Mouse (Mus musculus): ENCODE results near the gene Hist1h1e. TPM values are rescaled to one million over a fixed set of nuclear protein-coding genes. Genes with fewer than 3 reads are reported as not detected.
A peak's percentile ranks its signal among the peaks of the same experiment; 100 is the strongest.
"Not testable (repeated sequence)": the region's sequence is repeated elsewhere in the genome, so short reads cannot be mapped to it uniquely, and the experiment has no call there.

Gene Hist1h1e
- polyA plus RNA-seq, 1 experiment from 2014 or later, result 9.6 TPM

DNA sequence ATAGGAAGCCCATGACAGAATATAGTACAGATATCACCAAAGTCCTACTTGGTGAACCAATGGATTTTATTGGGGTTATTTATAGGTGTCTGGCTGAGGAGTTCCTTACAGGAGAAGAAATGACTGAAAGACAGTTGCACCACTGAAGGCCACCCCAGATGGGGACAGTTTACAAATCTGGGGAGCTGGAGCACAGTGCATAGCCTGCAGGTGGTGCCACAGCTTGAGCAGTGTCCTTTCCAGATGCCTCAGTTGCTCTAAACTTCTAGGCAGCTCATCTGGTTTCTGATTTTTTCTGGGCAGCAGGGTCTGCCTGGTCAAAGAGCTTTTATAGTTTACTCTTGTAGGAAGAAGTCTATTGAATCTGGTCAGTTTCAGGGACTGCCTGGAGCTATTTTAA, 12.5 kb downstream of the Hist1h1e start:
- Histone ChIP-seq H3K27ac (no peak overlapping the region), H3K4me2 (no peak overlapping the region), H3K36me3 (no peaks in the 10 kb centered on the region), H3K9me3 (replicated peaks) (no peaks in the 10 kb centered on the region), H3K27me3 (no peaks in the 10 kb centered on the region), H3K4me1 (replicated peaks) (no peaks in the 10 kb centered on the region), H3K9ac (no peak overlapping the region), H3K4me3 (no peak overlapping the region)
- no peak for ATAC-seq (replicated peaks; ENCODE audit: insufficient number of reproducible peaks, insufficient read depth, low FRiP score, low read depth)

DNA sequence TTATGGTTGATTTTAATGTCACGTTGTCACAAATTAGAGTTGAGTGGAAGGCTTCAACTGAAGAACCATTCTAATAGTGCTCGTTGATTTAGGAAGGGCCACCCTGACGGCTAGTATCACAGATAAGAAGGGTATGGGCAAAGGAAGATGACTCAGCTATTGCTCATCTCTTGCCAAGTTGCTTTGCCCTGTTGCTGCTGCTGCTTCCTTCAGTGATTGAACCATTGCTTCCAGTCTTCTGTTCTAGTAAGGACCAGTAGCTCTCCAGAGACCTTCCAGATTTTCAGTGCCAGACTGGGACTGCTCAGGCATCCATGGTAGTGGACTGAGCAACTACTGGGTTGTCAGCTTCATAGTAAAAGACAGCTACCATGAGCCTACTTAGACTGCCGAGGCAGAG, 13.1 kb downstream of the Hist1h1e start:
- no peak for ATAC-seq (replicated peaks; ENCODE audit: insufficient number of reproducible peaks, insufficient read depth, low FRiP score, low read depth)
- no peak overlapping the region for H3K4me2 ChIP-seq
- no peaks in the 10 kb centered on the region for H3K27me3 ChIP-seq
- H3K36me3 ChIP-seq, result no peaks in the 10 kb centered on the region
- H3K27ac ChIP-seq, result no peak overlapping the region
- 62% methylated on average over 4 of the region's 4 CpGs for WGBS
- H3K9me3 ChIP-seq (replicated peaks), result no peaks in the 10 kb centered on the region
- no peak overlapping the region for H3K4me3 ChIP-seq
- no peaks in the 10 kb centered on the region for H3K4me1 ChIP-seq (replicated peaks)
- no peak overlapping the region for H3K9ac ChIP-seq

DNA sequence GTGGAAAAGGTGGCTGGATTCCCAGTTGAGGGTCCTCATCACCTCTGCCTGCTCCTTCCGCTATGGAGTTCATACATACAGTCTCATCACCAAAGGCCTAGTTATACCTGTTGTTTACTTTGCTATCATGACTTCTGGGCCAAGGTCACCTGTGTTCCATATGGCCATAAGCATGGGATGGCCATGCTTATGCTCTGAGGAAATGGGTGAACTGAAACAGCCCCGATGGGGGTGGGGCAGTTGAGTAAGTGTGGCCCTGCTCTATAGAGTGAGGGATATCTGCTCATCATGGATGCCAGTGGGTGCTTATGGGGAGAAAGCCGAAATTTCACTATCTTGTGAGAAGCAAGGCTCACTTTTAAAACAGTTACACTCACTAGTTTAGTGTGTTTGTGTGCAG, 17.3 kb downstream of the Hist1h1e start:
- H3K27ac ChIP-seq, result no peak overlapping the region
- H3K4me3 ChIP-seq, result no peak overlapping the region
- no peaks in the 10 kb centered on the region for H3K27me3 ChIP-seq
- H3K9me3 ChIP-seq (replicated peaks), result no peaks in the 10 kb centered on the region
- no peak overlapping the region for H3K9ac ChIP-seq
- WGBS, result 84% methylated on average over 3 of the region's 3 CpGs
- ATAC-seq (replicated peaks; ENCODE audit: insufficient number of reproducible peaks, insufficient read depth, low FRiP score, low read depth), result no peak
- 0 out of 2 replicates have a peak, but pooled peaks cover 2% of the 10 kb centered on the region for H3K4me1 ChIP-seq (replicated peaks)
- no peak overlapping the region for H3K4me2 ChIP-seq
- no peaks in the 10 kb centered on the region for H3K36me3 ChIP-seq

DNA sequence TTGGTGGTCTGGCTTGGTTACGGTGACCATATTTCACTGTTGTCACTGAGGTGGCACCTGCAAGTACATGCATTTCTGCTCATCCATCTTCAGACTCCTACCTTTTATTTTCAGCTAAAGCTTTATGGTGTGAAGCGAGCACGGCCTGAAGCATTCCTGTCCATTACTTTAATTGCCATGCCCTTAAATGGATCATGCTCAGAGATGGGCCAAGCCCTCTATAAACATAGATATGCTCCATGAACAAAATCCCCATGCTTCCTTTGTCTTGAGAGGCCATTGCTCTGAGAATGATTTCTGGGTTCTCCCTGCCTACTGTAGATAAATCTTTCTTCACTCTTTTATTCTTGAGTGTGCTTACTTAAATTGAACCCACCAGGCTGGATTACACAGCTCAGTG, 17.9 kb downstream of the Hist1h1e start:
- Histone ChIP-seq H3K4me1 (replicated peaks) (0 out of 2 replicates have a peak, but pooled peaks cover 2% of the 10 kb centered on the region), H3K9me3 (replicated peaks) (no peaks in the 10 kb centered on the region), H3K27ac (no peak overlapping the region), H3K9ac (no peak overlapping the region), H3K4me3 (no peak overlapping the region), H3K4me2 (no peak overlapping the region), H3K36me3 (no peaks in the 10 kb centered on the region), H3K27me3 (no peaks in the 10 kb centered on the region)
- ATAC-seq (replicated peaks; ENCODE audit: insufficient number of reproducible peaks, insufficient read depth, low FRiP score, low read depth), result no peak
- 86% methylated on average over 3 of the region's 3 CpGs for WGBS

GRCm38 (mm10) chr13:23603182-23603699, 19.1 kb downstream of the Hist1h1e start:
- H3K27ac ChIP-seq, result no peak overlapping the region
- no peaks in the 10 kb centered on the region for H3K9me3 ChIP-seq (replicated peaks)
- 49% methylated on average over 7 of the region's 7 CpGs for WGBS
- no peak for ATAC-seq (replicated peaks; ENCODE audit: insufficient number of reproducible peaks, insufficient read depth, low FRiP score, low read depth)
- H3K4me1 ChIP-seq (replicated peaks), result 0 out of 2 replicates have a peak, but pooled peaks cover 2% of the 10 kb centered on the region
- no peak overlapping the region for H3K4me3 ChIP-seq
- H3K27me3 ChIP-seq, result no peaks in the 10 kb centered on the region
- H3K4me2 ChIP-seq, result no peak overlapping the region
- H3K36me3 ChIP-seq, result no peaks in the 10 kb centered on the region
- H3K9ac ChIP-seq, result no peak overlapping the region

- 0 out of 2 replicates have a peak, but pooled peaks cover 3% of the 10 kb centered on the region for H3K4me1 ChIP-seq (replicated peaks)
- no peaks in the 10 kb centered on the region for H3K36me3 ChIP-seq
- H3K9me3 ChIP-seq (replicated peaks), result no peaks in the 10 kb centered on the region
- H3K27me3 ChIP-seq, result no peaks in the 10 kb centered on the region
- no peak overlapping the region for H3K4me2 ChIP-seq
- H3K27ac ChIP-seq, result no peak overlapping the region
- WGBS, result 5% methylated on average over 9 of the region's 9 CpGs
- no peak for ATAC-seq (replicated peaks; ENCODE audit: insufficient number of reproducible peaks, insufficient read depth, low FRiP score, low read depth)
- H3K4me3 ChIP-seq, result no peak overlapping the region
- no peak overlapping the region for H3K9ac ChIP-seq
Observed at GRCm38 (mm10) chr13:23597957-23598356, 24.4 kb downstream of the Hist1h1e start.

- no peaks in the 10 kb centered on the region for H3K36me3 ChIP-seq
- no peak overlapping the region for H3K4me2 ChIP-seq
- ATAC-seq (replicated peaks; ENCODE audit: insufficient number of reproducible peaks, insufficient read depth, low FRiP score, low read depth), result no peak
- no peak overlapping the region for H3K27ac ChIP-seq
- WGBS, result 73% methylated on average over 7 of the region's 7 CpGs
- H3K27me3 ChIP-seq, result no peaks in the 10 kb centered on the region
- no peaks in the 10 kb centered on the region for H3K9me3 ChIP-seq (replicated peaks)
- H3K4me3 ChIP-seq, result no peak overlapping the region
- 0 out of 2 replicates have a peak, but pooled peaks cover 3% of the 10 kb centered on the region for H3K4me1 ChIP-seq (replicated peaks)
- no peak overlapping the region for H3K9ac ChIP-seq
Observed at GRCm38 (mm10) chr13:23595622-23596372, 26.6 kb downstream of the Hist1h1e start.

- 84% methylated on average over 2 of the region's 2 CpGs for WGBS
- H3K27me3 ChIP-seq, result no peaks in the 10 kb centered on the region
- no peaks in the 10 kb centered on the region for H3K9me3 ChIP-seq (replicated peaks)
- no peak overlapping the region for H3K9ac ChIP-seq
- no peak overlapping the region for H3K4me3 ChIP-seq
- 0 out of 2 replicates have a peak, but pooled peaks cover 3% of the 10 kb centered on the region for H3K4me1 ChIP-seq (replicated peaks)
- H3K4me2 ChIP-seq, result no peak overlapping the region
- no peaks in the 10 kb centered on the region for H3K36me3 ChIP-seq
- no peak overlapping the region for H3K27ac ChIP-seq
- no peak for ATAC-seq (replicated peaks; ENCODE audit: insufficient number of reproducible peaks, insufficient read depth, low FRiP score, low read depth)
Observed at GRCm38 (mm10) chr13:23595185-23595584, 27.2 kb downstream of the Hist1h1e start.

DNA sequence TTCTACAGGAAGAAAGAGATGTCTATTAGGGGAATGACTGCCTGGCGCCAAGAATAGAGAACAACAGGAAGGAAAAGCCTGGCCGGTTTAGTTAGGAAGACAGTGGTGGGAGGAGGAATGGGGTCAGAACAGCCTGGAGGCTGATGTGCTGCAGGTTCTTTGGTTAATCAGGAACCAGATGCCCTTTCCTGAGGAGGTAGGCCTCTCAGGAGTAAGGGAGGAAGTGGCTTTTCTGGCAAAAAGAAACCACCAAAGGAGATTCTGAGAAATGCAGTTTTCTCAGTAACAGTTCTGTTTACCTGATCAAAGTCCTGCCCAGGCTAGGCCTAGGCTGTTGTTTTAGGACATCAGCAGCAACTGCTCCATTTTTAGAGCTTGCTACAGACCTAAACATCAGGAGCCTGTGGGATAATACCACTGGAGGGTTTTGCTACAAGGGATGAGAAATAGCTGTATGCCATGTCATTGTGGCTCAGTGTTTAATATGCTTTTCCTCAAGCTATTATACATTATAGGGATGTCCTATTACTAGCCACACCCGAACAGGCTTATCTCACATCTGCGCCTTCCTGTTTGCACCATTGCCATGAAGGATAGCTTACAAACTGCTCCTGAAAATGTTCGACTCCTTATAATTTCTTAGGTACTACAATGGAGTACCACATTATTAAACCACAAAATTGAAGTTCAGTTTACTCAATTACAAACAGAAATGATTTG, 29.1 kb downstream of the Hist1h1e start:
- no peak for ATAC-seq (replicated peaks; ENCODE audit: insufficient number of reproducible peaks, insufficient read depth, low FRiP score, low read depth)
- 56% methylated on average over 5 of the region's 5 CpGs for WGBS
- Histone ChIP-seq H3K4me3 (no peak overlapping the region), H3K9ac (no peak overlapping the region), H3K9me3 (replicated peaks) (no peaks in the 10 kb centered on the region), H3K27ac (0 out of 2 replicates have a peak overlapping the region, but pooled peaks have one; percentile 4), H3K36me3 (no peaks in the 10 kb centered on the region), H3K27me3 (no peaks in the 10 kb centered on the region), H3K4me2 (no peak overlapping the region), H3K4me1 (replicated peaks) (0 out of 2 replicates have a peak, but pooled peaks cover 3% of the 10 kb centered on the region)

GRCm38 (mm10) chr13:23592614-23593013, 29.7 kb downstream of the Hist1h1e start:
- Histone ChIP-seq H3K36me3 (no peaks in the 10 kb centered on the region), H3K4me3 (no peak overlapping the region), H3K4me2 (no peak overlapping the region), H3K27ac (no peak overlapping the region), H3K27me3 (no peaks in the 10 kb centered on the region), H3K4me1 (replicated peaks) (0 out of 2 replicates have a peak, but pooled peaks cover 3% of the 10 kb centered on the region), H3K9ac (no peak overlapping the region), H3K9me3 (replicated peaks) (no peaks in the 10 kb centered on the region)
- ATAC-seq (replicated peaks; ENCODE audit: insufficient number of reproducible peaks, insufficient read depth, low FRiP score, low read depth), result no peak
- 87% methylated on average over 7 of the region's 7 CpGs for WGBS

GRCm38 (mm10) chr13:23591886-23592285, 30.5 kb downstream of the Hist1h1e start:
- 69% methylated on average over 7 of the region's 7 CpGs for WGBS
- not testable (repeated sequence) for H3K4me2 ChIP-seq; H3K4me1 ChIP-seq (replicated peaks); H3K9me3 ChIP-seq (replicated peaks); H3K27me3 ChIP-seq; ATAC-seq (replicated peaks; ENCODE audit: insufficient number of reproducible peaks, insufficient read depth, low FRiP score, low read depth); H3K4me3 ChIP-seq; H3K27ac ChIP-seq; H3K9ac ChIP-seq; H3K36me3 ChIP-seq
